Mouse (Mus musculus): ENCODE measurements at regions not wholly inside any gene's neighbourhood (a gene's known extent, or its start where the extent isn't known, plus 50 kb on each side); places are given as distances from the start of the nearest gene placed in this dataset.

GRCm38 (mm10) chr10:83819266-83819949 lies 96.7 kb downstream of the 1500009L16Rik start:
- H3K9me3 ChIP-seq (replicated peaks) = peaks cover 60% of the 10 kb centered on the region
- ATAC-seq (ENCODE audit: extremely low read depth, insufficient number of reproducible peaks, low FRiP score, poor library complexity, severe bottlenecking) = no peak
- H3K4me3 ChIP-seq (ENCODE audit: low read depth, low read length) = no peak overlapping the region
- no peaks in the 10 kb centered on the region for H3K27me3 ChIP-seq (ENCODE audit: insufficient read depth, low read length)
- no peak for TF ChIP-seq TAL1 (conservative IDR thresholded peaks at IDR 0.05; ENCODE audit: low read depth, low read length)
- no peak for TF ChIP-seq GATA2 (IDR thresholded peaks at IDR 0.05; ENCODE audit: borderline replicate concordance, low read depth, low read length)
- no peak for TF ChIP-seq POLR2AphosphoS5 (IDR thresholded peaks at IDR 0.05; ENCODE audit: insufficient replicate concordance, low read depth, low read length)
- TF ChIP-seq GATA1 (IDR thresholded peaks at IDR 0.05; ENCODE audit: borderline replicate concordance, low read length) = no peak
- no peak for TF ChIP-seq CTCF (IDR thresholded peaks at IDR 0.05; ENCODE audit: low read depth, low read length)
- DNase-seq (ENCODE audit: low spot score) = no peak
- no peaks in the 10 kb centered on the region for H3K4me1 ChIP-seq (ENCODE audit: insufficient read depth, low read depth, low read length)
- no peaks in the 10 kb centered on the region for H3K36me3 ChIP-seq (replicated peaks)

GRCm38 (mm10) chr10:83819950-83820275 lies 97.2 kb downstream of the 1500009L16Rik start:
- ATAC-seq (ENCODE audit: extremely low read depth, insufficient number of reproducible peaks, low FRiP score, poor library complexity, severe bottlenecking) (no peak), DNase-seq (ENCODE audit: low spot score) (no peak)
- H3K36me3 ChIP-seq (replicated peaks) = no peaks in the 10 kb centered on the region
- H3K27me3 ChIP-seq (ENCODE audit: insufficient read depth, low read length) = no peaks in the 10 kb centered on the region
- H3K4me3 ChIP-seq (ENCODE audit: low read depth, low read length) = no peak overlapping the region
- TF ChIP-seq TAL1 (conservative IDR thresholded peaks at IDR 0.05; ENCODE audit: low read depth, low read length) = no peak
- TF ChIP-seq GATA1 (IDR thresholded peaks at IDR 0.05; ENCODE audit: borderline replicate concordance, low read length) = no peak
- no peak for TF ChIP-seq CTCF (IDR thresholded peaks at IDR 0.05; ENCODE audit: low read depth, low read length)
- no peak for TF ChIP-seq POLR2AphosphoS5 (IDR thresholded peaks at IDR 0.05; ENCODE audit: insufficient replicate concordance, low read depth, low read length)
- no peak for TF ChIP-seq GATA2 (IDR thresholded peaks at IDR 0.05; ENCODE audit: borderline replicate concordance, low read depth, low read length)
- H3K4me1 ChIP-seq (ENCODE audit: insufficient read depth, low read depth, low read length) = no peaks in the 10 kb centered on the region
- peaks cover 64% of the 10 kb centered on the region for H3K9me3 ChIP-seq (replicated peaks)

GRCm38 (mm10) chr10:83821089-83821488 lies 98.4 kb downstream of the 1500009L16Rik start:
- ATAC-seq (ENCODE audit: extremely low read depth, insufficient number of reproducible peaks, low FRiP score, poor library complexity, severe bottlenecking) (no peak), DNase-seq (ENCODE audit: low spot score) (no peak)
- Histone ChIP-seq H3K4me1 (ENCODE audit: insufficient read depth, low read depth, low read length) (no peaks in the 10 kb centered on the region), H3K36me3 (replicated peaks) (no peaks in the 10 kb centered on the region), H3K9me3 (replicated peaks) (peaks cover 64% of the 10 kb centered on the region), H3K27me3 (ENCODE audit: insufficient read depth, low read length) (no peaks in the 10 kb centered on the region), H3K4me3 (ENCODE audit: low read depth, low read length) (no peak overlapping the region)
- TF ChIP-seq TAL1 (conservative IDR thresholded peaks at IDR 0.05; ENCODE audit: low read depth, low read length) (no peak), GATA2 (IDR thresholded peaks at IDR 0.05; ENCODE audit: borderline replicate concordance, low read depth, low read length) (no peak), POLR2AphosphoS5 (IDR thresholded peaks at IDR 0.05; ENCODE audit: insufficient replicate concordance, low read depth, low read length) (no peak), GATA1 (IDR thresholded peaks at IDR 0.05; ENCODE audit: borderline replicate concordance, low read length) (no peak), CTCF (IDR thresholded peaks at IDR 0.05; ENCODE audit: low read depth, low read length) (no peak)

GRCm38 (mm10) chr10:83826105-83826504 lies 103.4 kb downstream of the 1500009L16Rik start:
- no peaks in the 10 kb centered on the region for H3K36me3 ChIP-seq (replicated peaks)
- ATAC-seq (ENCODE audit: extremely low read depth, insufficient number of reproducible peaks, low FRiP score, poor library complexity, severe bottlenecking) = no peak
- no peaks in the 10 kb centered on the region for H3K4me1 ChIP-seq (ENCODE audit: insufficient read depth, low read depth, low read length)
- no peak for DNase-seq (ENCODE audit: low spot score)
- H3K4me3 ChIP-seq (ENCODE audit: low read depth, low read length) = no peak overlapping the region
- TF ChIP-seq GATA1 (IDR thresholded peaks at IDR 0.05; ENCODE audit: borderline replicate concordance, low read length) (no peak), CTCF (IDR thresholded peaks at IDR 0.05; ENCODE audit: low read depth, low read length) (no peak), POLR2AphosphoS5 (IDR thresholded peaks at IDR 0.05; ENCODE audit: insufficient replicate concordance, low read depth, low read length) (no peak), GATA2 (IDR thresholded peaks at IDR 0.05; ENCODE audit: borderline replicate concordance, low read depth, low read length) (no peak), TAL1 (conservative IDR thresholded peaks at IDR 0.05; ENCODE audit: low read depth, low read length) (no peak)
- H3K9me3 ChIP-seq (replicated peaks) = peaks cover 43% of the 10 kb centered on the region
- H3K27me3 ChIP-seq (ENCODE audit: insufficient read depth, low read length) = no peaks in the 10 kb centered on the region

- Histone ChIP-seq H3K9me3 (replicated peaks) (peaks cover 6% of the 10 kb centered on the region; the same call in 1 of the 2 replicates), H3K27me3 (ENCODE audit: insufficient read depth, low read length) (no peaks in the 10 kb centered on the region), H3K4me1 (ENCODE audit: insufficient read depth, low read depth, low read length) (no peaks in the 10 kb centered on the region), H3K36me3 (replicated peaks) (no peaks in the 10 kb centered on the region), H3K4me3 (ENCODE audit: low read depth, low read length) (no peak overlapping the region)
- no peak for DNase-seq (ENCODE audit: low spot score)
- TF ChIP-seq GATA1 (IDR thresholded peaks at IDR 0.05; ENCODE audit: borderline replicate concordance, low read length) (no peak), POLR2AphosphoS5 (IDR thresholded peaks at IDR 0.05; ENCODE audit: insufficient replicate concordance, low read depth, low read length) (no peak), CTCF (IDR thresholded peaks at IDR 0.05; ENCODE audit: low read depth, low read length) (no peak), TAL1 (conservative IDR thresholded peaks at IDR 0.05; ENCODE audit: low read depth, low read length) (no peak), GATA2 (IDR thresholded peaks at IDR 0.05; ENCODE audit: borderline replicate concordance, low read depth, low read length) (no peak)
- ATAC-seq (ENCODE audit: extremely low read depth, insufficient number of reproducible peaks, low FRiP score, poor library complexity, severe bottlenecking) = no peak
Observed at GRCm38 (mm10) chr10:83836351-83836750, 113.7 kb downstream of the 1500009L16Rik start.

GRCm38 (mm10) chr10:83840226-83840625 lies 117.6 kb downstream of the 1500009L16Rik start:
- Histone ChIP-seq H3K4me1 (ENCODE audit: insufficient read depth, low read depth, low read length) (no peaks in the 10 kb centered on the region), H3K27me3 (ENCODE audit: insufficient read depth, low read length) (no peaks in the 10 kb centered on the region), H3K36me3 (replicated peaks) (no peaks in the 10 kb centered on the region), H3K4me3 (ENCODE audit: low read depth, low read length) (no peak overlapping the region), H3K9me3 (replicated peaks) (peaks cover 8% of the 10 kb centered on the region)
- no peak for DNase-seq (ENCODE audit: low spot score)
- ATAC-seq (ENCODE audit: extremely low read depth, insufficient number of reproducible peaks, low FRiP score, poor library complexity, severe bottlenecking) = no peak
- TF ChIP-seq GATA1 (IDR thresholded peaks at IDR 0.05; ENCODE audit: borderline replicate concordance, low read length) (no peak), CTCF (IDR thresholded peaks at IDR 0.05; ENCODE audit: low read depth, low read length) (no peak), GATA2 (IDR thresholded peaks at IDR 0.05; ENCODE audit: borderline replicate concordance, low read depth, low read length) (no peak), POLR2AphosphoS5 (IDR thresholded peaks at IDR 0.05; ENCODE audit: insufficient replicate concordance, low read depth, low read length) (no peak), TAL1 (conservative IDR thresholded peaks at IDR 0.05; ENCODE audit: low read depth, low read length) (no peak)

Measured in G1E (cell line).